Mouse (Mus musculus) brain, adult 2 months (tissue): ENCODE measurements around the gene Wdr20rt.
"Not testable (repeated sequence)": the region's sequence is repeated elsewhere in the genome, so short reads cannot be mapped to it uniquely, and the experiment has no call there.

Source experiments
- DNase-seq: peaks from one replicate; pipeline ENCODE4 v3.0.0; 2011; ENCODE audit warnings: low read depth, low spot score

Wdr20rt gene

GRCm38 (mm10) chr12:65225467-65225945, at the start of gene Wdr20rt:
Wdr20rt (plus strand) TSS chr12:65225517.
- DNase-seq, result no peak

GRCm38 (mm10) chr12:65187365-65187764, 38.0 kb upstream of the Wdr20rt start:
- DNase-seq, result peak; percentile 79

- no peak for DNase-seq
Observed at GRCm38 (mm10) chr12:65189213-65189612, 36.1 kb upstream of the Wdr20rt start.

GRCm38 (mm10) chr12:65194003-65194530, 31.2 kb upstream of the Wdr20rt start:
- peak; percentile 88 for DNase-seq

GRCm38 (mm10) chr12:65201812-65202211, 23.5 kb upstream of the Wdr20rt start:
- DNase-seq, result peak; percentile 59

GRCm38 (mm10) chr12:65206431-65206830, 18.9 kb upstream of the Wdr20rt start:
- no peak for DNase-seq

GRCm38 (mm10) chr12:65216404-65216840, 8.9 kb upstream of the Wdr20rt start:
- peak; percentile 6 for DNase-seq

GRCm38 (mm10) chr12:65228628-65229027, 3.3 kb downstream of the Wdr20rt start:
- peak; percentile 50 for DNase-seq

- no peak for DNase-seq
Observed at GRCm38 (mm10) chr12:65229041-65229440, 3.7 kb downstream of the Wdr20rt start.

- DNase-seq, result not testable (repeated sequence)
Observed at GRCm38 (mm10) chr12:65232801-65233200, 7.5 kb downstream of the Wdr20rt start.

- DNase-seq, result no peak
Observed at GRCm38 (mm10) chr12:65250116-65250738, 24.9 kb downstream of the Wdr20rt start.

- no peak for DNase-seq
Observed at GRCm38 (mm10) chr12:65256887-65257286, 31.6 kb downstream of the Wdr20rt start.

GRCm38 (mm10) chr12:65258212-65259138, 33.2 kb downstream of the Wdr20rt start:
- DNase-seq, result peak; percentile 24

GRCm38 (mm10) chr12:65259139-65260111, 34.1 kb downstream of the Wdr20rt start:
- peak; percentile 52 for DNase-seq

GRCm38 (mm10) chr12:65268311-65268984, 43.1 kb downstream of the Wdr20rt start:
- DNase-seq, result no peak

- no peak for DNase-seq
Observed at GRCm38 (mm10) chr12:65269406-65269805, 44.1 kb downstream of the Wdr20rt start.

GRCm38 (mm10) chr12:65273807-65274206, 48.5 kb downstream of the Wdr20rt start:
- peak; percentile 56 for DNase-seq
